Mouse (Mus musculus): ENCODE results near the gene Tmem132d.
A peak's percentile ranks its signal among the peaks of the same experiment; 100 is the strongest.

Tmem132d gene

DNA sequence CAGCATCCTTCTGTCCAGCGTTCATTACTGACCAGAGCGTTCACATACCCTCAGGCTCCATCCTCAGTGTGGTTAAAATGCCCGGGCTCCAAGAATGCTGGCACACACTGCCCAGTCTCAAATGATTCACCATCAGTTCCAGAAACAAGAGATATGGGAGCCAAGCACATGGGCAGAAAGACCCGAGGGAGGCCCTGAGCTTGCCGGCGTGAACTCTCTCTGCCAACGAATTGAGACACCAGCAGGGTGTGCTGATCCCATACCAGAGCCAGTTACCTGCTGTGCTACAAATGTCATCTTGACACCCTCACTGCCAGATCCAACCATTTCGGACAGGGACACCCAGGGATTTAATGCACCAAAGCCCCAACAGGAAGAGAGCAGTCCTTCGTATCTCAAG, 25.3 kb downstream of the Tmem132d start:
- no peak for DNase-seq (ENCODE audit: low spot score)

DNA sequence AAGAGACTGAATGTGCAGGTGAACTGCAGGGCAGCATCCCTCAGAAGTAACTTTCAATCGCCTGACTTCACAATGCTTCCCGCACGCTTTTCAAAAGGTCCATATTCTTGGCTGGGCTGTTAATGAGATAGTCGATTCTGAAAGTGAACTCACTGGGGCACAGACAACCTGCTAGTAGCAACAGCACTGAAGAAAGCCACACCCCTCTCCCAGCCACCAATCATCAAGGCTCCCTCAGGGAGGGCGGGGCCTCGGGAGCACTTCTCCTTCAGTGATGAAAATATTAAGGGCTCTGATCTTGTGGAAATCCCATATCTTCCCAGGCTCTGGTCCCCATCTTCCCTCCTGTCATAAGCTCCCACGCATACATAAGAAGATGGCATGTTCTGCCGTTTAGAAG, 27.8 kb downstream of the Tmem132d start:
- no peak for DNase-seq (ENCODE audit: low spot score)

- DNase-seq (ENCODE audit: low spot score) = no peak
Measured at GRCm38 (mm10) chr5:128404223-128404622, 28.7 kb downstream of the Tmem132d start.

DNA sequence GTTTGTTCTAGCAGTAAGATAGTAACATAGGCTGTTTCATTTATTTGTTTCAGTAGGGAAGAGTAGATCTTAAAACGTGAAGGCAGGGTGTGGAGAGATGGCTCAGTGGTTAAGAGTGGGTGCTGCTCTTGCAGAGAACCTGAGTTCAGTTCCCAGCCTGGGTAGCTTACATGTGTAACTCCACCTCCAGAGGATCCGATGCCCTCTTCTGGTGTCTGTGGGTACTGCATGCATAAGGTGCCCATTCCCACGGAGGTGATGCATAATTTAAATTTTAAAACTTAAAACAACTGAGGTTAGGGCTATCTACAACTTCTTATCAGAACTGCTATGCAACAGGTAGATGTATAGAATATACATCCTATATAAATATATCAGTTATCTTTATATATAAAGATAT, 40.5 kb downstream of the Tmem132d start:
- no peak for DNase-seq (ENCODE audit: low spot score)

- DNase-seq (ENCODE audit: low spot score) = no peak
Measured at GRCm38 (mm10) chr5:128389665-128390064, 43.2 kb downstream of the Tmem132d start.

GRCm38 (mm10) chr5:128388358-128389141, 44.3 kb downstream of the Tmem132d start:
- DNase-seq (ENCODE audit: low spot score) = no peak

DNA sequence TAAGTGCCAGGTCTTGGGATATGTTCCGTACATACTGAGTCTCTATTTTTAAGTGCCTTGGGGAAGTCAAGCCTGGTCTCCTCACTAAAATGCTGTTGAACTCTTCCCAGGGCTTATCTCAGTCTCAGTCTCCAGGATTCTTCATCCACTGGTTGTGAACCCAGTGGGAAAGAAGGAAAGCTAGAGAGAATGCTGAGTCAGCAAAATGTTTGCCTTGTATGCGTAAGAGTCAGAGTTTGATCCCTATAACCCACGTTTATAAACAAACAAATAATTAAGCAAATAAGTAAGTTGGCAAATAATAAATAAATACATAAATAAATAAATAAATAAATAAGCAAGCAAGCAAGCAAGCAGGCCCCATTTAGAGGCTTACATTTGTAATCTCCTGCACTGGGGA, 63.1 kb downstream of the Tmem132d start:
- no peak for DNase-seq (ENCODE audit: low spot score)

DNA sequence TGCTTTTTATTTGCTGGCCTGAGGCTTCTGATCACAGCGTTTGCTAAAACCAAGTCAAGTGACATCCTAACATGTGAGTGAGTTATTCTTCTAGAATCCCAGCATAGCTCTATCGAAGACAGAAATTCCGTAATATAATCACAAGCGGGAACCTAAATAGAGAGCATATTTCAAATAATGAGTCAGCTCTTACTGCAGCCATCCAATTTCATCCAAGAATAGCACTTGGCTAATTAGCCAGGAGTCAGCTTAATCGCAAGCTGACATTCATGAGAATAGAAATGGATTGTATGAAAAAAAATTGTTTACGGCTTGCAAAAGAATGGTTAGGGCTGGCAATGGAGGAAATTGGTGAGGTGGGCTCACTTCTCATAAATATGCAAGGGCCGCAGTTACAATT, 63.8 kb downstream of the Tmem132d start:
- DNase-seq (ENCODE audit: low spot score) = no peak

DNA sequence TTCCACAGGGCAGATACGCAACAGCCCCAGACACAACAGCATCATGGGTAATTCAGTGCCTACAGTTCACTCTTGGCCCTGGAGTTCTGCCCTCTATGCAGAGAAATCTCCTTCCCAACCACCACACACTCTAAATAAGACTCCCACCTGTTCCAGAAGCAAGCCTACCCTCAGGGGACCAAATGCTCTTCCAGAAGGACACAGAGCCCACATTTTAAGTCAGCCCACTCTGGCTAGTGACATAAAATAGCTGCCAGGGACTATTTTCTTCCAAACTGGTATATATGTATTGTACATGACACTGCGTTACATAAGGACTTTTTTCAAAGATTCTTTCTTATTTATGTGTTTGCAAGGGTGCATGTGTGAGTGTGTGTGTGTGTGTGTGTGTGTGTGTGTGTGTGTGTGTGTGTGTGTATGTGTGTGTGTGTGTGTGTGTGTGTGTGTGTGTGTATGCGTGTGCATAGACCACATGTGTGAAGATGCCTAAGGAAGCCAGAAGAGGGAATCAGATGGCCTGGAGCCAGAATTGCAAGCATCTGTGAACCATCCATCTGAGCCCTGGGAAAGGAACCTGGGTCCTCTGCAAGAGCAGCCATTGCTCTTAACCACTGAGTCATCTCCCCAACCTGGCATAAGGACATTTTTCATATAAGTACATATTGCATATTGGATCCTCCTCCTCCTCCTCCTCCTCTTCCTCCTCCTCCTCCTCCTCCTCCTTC, 67.5 kb downstream of the Tmem132d start:
- DNase-seq (ENCODE audit: low spot score) = peak; percentile 36

- no peak for DNase-seq (ENCODE audit: low spot score)
Measured at GRCm38 (mm10) chr5:128360946-128361675, 71.8 kb downstream of the Tmem132d start.

DNA sequence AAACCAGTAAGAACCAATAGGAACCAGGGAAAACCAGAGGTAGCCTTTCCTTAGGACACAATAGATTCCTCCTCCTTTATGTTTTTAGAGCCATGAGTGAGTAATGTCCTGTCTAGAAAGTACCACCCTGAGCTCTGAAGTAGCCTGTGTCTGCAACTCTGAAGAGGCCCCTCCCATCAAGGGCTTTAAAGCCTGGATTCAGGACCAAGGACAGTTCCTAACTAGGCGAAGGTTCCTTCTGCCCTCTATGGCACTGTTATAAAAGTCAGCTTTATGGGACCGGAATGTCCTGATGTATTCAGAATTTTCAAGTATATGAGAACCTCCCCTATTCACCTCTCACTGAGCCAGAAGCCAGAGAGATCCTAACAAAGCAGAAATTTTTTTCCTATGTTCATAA, 84.0 kb downstream of the Tmem132d start:
- no peak for DNase-seq (ENCODE audit: low spot score)

GRCm38 (mm10) chr5:128336841-128337240, 96.0 kb downstream of the Tmem132d start:
- DNase-seq (ENCODE audit: low spot score) = no peak

DNA sequence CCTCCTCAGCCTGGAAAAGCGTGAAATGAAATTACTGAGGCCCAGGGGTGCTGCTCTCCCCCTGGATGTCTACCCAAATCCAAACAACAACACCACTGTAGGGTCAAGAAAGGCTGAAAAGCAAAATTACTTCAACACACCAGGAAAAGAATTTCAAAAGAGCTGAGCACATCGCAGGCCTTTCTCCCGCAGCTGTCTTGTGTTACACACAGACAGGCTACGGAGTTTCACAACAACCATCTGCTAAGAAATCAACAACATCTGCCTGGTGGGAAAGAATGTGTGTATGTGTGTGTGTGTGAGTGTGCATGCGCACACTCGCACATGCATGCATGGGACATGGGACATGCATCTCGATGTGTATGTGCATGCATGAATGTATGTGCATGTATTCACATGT, 100.1 kb downstream of the Tmem132d start:
- DNase-seq (ENCODE audit: low spot score) = no peak

GRCm38 (mm10) chr5:128330351-128330750, 102.5 kb downstream of the Tmem132d start:
- DNase-seq (ENCODE audit: low spot score) = no peak

DNA sequence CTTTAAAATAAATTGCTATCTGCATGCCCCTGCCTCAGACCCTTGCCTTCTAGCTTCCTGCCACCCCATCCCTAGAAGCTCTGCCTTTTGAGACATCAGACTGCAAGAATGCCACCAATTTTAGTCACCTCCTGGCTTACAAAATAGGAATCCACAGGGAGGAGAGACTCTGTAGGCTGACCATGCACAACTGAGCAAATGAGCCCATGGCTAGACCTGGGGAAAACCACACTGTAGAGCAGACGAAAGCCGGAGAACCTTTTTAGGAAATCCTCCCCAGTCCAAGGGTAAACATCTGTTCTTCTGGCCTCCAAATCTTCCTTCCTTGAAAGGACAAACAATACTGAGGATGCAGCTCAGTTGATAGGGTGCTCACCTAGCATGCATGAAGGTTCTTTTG, 130.5 kb downstream of the Tmem132d start:
- DNase-seq (ENCODE audit: low spot score) = no peak

DNA sequence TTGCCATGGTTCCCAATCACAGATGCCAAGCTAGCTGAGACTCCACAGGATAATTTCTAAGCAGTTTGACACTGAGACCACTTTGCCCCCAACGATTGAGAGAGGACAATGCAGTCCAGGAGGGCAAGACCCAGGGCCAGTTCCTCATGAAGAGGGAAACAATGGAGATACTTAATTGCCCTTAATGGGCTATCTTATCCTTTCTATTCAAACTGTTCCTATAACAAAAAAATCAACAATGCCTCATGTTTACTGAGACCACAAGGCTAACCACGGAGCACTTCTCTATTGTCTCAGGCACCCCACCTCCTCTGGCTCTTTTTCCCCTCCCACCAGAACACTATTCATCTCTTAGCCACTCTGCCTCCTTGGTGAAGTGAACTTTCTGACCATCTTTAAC, 141.7 kb downstream of the Tmem132d start:
- DNase-seq (ENCODE audit: low spot score) = no peak

DNA sequence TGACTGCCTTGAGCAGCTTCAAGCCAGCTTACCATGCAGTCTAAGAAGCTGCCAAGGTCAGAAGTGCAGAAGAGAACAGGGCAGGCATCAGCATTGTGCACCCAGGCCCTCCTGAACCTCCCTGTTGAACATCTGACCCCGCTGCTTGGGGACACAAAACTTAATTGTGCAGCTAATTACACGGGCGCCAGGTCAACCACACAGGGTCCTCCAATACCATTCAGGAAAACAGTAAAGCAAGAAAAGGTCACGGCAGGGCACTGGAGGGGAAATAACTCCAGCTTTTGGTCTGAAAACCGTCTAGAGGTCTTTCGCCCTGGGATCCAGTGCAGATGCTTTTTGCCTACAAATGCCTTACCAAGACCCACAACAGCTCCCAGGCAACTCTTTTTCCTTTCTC, 159.6 kb downstream of the Tmem132d start:
- no peak for DNase-seq (ENCODE audit: low spot score)

DNA sequence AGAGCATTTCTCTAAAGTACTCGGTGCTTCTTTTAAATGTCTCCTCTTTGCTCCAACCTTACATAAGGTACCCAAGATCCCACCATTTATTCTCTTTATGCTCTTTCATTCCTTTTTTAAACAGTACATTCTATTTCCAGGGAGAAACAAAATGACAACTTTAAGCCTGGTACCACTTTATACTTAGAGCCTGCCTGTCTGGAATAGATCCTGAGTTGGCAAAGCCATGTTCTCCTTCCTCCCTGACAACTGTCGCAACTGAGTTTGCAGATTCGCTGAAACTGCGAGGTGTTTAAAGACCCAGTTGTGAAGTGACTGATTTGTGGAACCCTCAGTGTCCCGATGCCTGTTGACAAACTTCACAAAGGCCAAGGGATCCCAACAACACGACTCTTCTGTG, 165.5 kb downstream of the Tmem132d start:
- peak; percentile 45 for DNase-seq (ENCODE audit: low spot score)

DNA sequence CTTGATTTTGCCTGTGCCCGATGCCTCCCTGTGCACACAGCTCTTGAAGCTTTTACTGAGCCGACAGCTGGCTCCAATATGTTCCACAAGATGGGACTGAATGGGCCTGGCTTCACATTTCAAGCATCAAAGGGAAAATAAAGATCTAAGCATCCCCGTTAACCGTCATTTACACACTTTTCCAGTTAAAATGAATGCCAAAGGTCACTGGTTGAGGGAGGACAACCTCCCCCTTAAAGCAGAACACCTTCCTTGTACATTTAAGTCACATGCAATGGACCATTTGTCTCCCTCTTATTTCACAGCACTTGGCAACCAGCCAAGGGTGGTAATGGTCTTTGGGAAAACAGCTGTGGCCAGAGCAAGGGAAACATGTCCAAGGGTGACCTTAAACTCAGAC, 188.7 kb downstream of the Tmem132d start:
- no peak for DNase-seq (ENCODE audit: low spot score)

- no peak for DNase-seq (ENCODE audit: low spot score)
Measured at GRCm38 (mm10) chr5:128236638-128237335, 196.1 kb downstream of the Tmem132d start.

DNA sequence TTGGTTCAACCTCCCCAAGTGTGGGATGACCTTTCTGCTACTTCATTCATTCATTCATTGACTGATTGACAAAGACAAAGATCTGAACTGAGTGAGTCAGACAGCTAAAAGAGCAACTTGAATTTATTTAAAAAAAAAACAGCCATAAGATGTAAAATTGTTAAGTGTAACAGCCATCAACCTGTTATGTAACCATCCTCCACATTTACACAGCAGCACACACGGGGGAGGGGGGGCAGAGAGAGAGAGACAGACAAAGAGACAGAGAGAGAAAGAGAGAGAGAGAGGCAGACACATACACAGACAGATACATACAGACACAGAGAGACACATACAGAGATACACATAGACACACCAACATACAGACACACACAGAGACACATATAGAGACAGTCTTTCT, 197.3 kb downstream of the Tmem132d start:
- no peak for DNase-seq (ENCODE audit: low spot score)

DNA sequence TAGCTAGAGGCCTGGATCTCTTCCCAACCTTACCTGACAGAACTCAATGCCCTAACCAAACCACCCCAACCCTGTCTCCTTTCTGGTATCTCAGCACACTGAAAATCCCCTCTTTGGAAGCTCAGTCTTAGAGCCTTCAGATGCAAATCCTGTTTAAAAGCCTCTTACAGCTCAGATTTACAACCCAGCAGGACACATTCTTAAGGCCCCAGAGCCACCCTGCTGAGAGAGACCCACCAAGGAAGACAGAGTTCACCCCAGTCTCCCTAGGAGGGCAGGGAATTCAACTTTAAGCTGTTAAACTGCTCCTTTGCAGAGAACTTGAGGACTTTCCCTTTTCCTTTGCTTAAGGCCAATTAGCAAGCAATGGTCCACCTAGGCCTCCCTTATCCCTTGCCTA, 199.8 kb downstream of the Tmem132d start:
- DNase-seq (ENCODE audit: low spot score) = no peak

Measured in left cerebral cortex, adult 11 months (tissue).